Mouse (Mus musculus) erythroblast, embryonic 14.5 days (primary cell): ENCODE data around the gene Cacna1c. TPM values are rescaled to one million over a fixed set of nuclear protein-coding genes. Genes with fewer than 3 reads are reported as not detected.

Experiments used
- H3K27me3 ChIP-seq: 2 replicates; pipeline ENCODE4 v1.6.1; 2012; ENCODE audit warnings: inconsistent platforms; ENCODE audit not compliant: control insufficient read depth
- H3K36me3 ChIP-seq: 2 replicates; pipeline ENCODE4 v1.6.1; 2012; ENCODE audit warnings: mild to moderate bottlenecking, inconsistent platforms; ENCODE audit not compliant: control insufficient read depth
- H3K4me1 ChIP-seq: 2 replicates; pipeline ENCODE4 v1.6.1; 2012; ENCODE audit warnings: inconsistent platforms; ENCODE audit not compliant: control insufficient read depth
- H3K4me3 ChIP-seq: replicated peaks from 2 replicates; pipeline ENCODE3; 2012; ENCODE audit warnings: moderate library complexity, mild to moderate bottlenecking, inconsistent platforms
- H3K9me3 ChIP-seq: 2 replicates; pipeline ENCODE4 v1.6.1; 2012; ENCODE audit warnings: low read length, inconsistent platforms, mixed read lengths; ENCODE audit not compliant: control insufficient read depth
- GATA1 ChIP-seq: IDR thresholded peaks from 2 replicates; pipeline ENCODE4 v1.6.1; 2012; ENCODE audit warnings: low read length, inconsistent platforms, mixed read lengths
- TAL1 ChIP-seq: IDR thresholded peaks from 3 replicates; pipeline ENCODE4 v1.6.1; 2012; ENCODE audit warnings: low read length, inconsistent platforms, mixed read lengths
- polyA plus RNA-seq: library from polyadenylated mRNA; stranded (reverse); fragments of >175 nt; gene quantifications from 2 replicates; pipeline ENCODE4 v1.2.3, GENCODE M21; 2012

The Cacna1c gene
- polyA plus RNA-seq, 1 experiment: 0.14 TPM

DNA sequence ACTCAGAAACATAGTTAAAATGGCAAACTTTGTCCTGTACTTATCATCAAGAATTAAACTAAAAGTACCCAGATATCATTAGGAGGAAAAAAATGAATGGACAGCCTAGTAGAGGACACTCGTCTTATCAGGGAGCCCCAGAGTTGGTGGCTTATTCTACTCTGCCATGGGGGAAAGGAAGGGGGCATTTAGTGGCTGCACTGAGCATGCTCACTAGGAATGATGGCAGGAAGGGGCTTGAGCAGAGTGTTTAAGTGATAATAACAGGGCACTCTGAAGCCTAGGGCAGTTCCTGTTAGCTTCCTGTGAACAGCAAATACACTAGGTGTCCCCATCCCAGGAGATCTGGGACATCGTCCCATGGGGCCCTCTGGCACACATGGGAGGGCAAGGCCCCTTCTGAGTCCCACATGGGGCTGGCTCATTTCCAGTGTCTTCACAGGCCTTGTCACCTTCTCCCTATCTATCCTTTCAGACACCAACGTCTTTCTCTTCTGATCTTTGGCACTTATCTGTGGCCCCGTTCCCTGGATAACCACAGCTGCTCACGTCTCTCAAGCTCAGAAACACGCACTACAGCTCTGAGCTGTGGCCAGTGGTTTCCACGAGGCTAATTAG, 437.8 kb downstream of the Cacna1c start:
- H3K4me1 ChIP-seq: peaks cover 70% of the 10 kb centered on the region
- H3K4me3 ChIP-seq: peak overlapping the region; percentile 48
- no peaks in the 10 kb centered on the region for H3K9me3 ChIP-seq
- no peak for TF ChIP-seq TAL1
- no peak; the same call in 1 of the 2 replicates for TF ChIP-seq GATA1
- H3K27me3 ChIP-seq: no peaks in the 10 kb centered on the region
- peaks cover 3% of the 10 kb centered on the region; the same call in 1 of the 2 replicates for H3K36me3 ChIP-seq

DNA sequence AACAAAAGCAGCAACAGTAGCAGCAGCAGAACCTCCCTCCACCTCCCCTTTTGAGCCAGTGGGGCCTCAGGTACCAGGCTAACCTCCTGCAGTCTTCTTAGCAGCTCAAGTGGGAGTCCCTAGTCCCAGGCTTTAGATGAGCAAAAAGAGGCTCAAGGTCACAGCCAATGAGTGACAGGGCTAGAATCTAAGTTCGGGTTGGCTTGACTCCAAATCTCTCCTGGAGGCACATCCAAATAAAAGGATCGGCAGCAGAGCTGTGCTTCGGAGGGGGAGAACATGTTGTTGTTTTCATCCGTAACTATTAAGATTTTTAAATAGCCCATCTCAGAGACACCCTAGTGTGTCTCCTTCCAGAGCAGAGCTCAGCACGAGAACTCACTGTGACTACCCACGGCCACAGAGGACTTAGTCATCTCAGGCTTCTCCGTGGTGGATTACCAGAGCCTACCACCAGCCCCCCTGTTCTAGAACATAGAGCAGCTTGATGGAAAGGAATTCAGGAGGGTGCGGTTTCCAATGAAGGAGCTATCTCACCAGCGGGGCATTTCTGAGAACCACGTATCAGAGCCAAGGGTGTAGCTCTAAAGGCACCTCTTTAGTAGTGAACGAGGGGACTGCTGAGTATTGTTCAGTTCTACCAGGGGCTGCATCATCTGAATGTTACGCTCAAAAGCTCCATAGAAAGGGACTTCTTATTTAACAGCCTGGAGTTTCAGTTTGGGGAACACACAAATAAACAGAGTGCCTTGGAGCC, 438.5 kb downstream of the Cacna1c start:
- Histone ChIP-seq H3K9me3 (no peaks in the 10 kb centered on the region), H3K36me3 (peaks cover 3% of the 10 kb centered on the region; the same call in 1 of the 2 replicates), H3K27me3 (no peaks in the 10 kb centered on the region), H3K4me1 (peaks cover 76% of the 10 kb centered on the region), H3K4me3 (peak overlapping the region; percentile 48)
- no peak for TF ChIP-seq TAL1
- TF ChIP-seq GATA1: no peak

DNA sequence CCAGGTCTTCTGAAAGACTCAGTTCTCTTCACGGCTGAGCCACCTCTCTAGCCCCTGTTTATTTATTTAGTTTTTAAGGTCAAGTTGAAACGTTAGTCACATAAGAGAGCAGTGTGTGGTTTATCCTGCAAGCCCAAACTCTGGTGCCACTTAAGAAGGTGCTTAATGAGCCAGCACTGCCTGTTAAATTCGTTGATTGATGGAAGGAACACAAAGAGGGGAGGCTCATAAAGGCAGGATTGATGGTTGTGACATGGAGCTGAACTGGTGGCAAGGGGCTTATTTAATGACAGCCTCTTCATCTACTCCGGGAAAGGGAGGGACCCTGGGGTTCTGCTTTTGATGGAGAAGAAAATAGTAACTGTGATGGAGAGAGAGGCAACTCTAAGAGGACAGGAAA, 439.7 kb downstream of the Cacna1c start:
- H3K9me3 ChIP-seq: no peaks in the 10 kb centered on the region
- H3K4me1 ChIP-seq: peaks cover 81% of the 10 kb centered on the region
- peaks cover 3% of the 10 kb centered on the region for H3K36me3 ChIP-seq
- no peak for TF ChIP-seq GATA1
- no peak for TF ChIP-seq TAL1
- H3K4me3 ChIP-seq: peak overlapping the region; percentile 48
- H3K27me3 ChIP-seq: no peaks in the 10 kb centered on the region

GRCm38 (mm10) chr6:118755768-118756167, 440.4 kb downstream of the Cacna1c start:
- H3K27me3 ChIP-seq: no peaks in the 10 kb centered on the region
- H3K9me3 ChIP-seq: no peaks in the 10 kb centered on the region
- TF ChIP-seq GATA1: no peak
- no peak for TF ChIP-seq TAL1
- H3K36me3 ChIP-seq: peaks cover 8% of the 10 kb centered on the region
- H3K4me1 ChIP-seq: peaks cover 84% of the 10 kb centered on the region
- no peak overlapping the region for H3K4me3 ChIP-seq

- no peaks in the 10 kb centered on the region for H3K27me3 ChIP-seq
- H3K36me3 ChIP-seq: peaks cover 12% of the 10 kb centered on the region
- TF ChIP-seq TAL1 (no peak), GATA1 (no peak)
- H3K4me1 ChIP-seq: peaks cover 84% of the 10 kb centered on the region
- no peak overlapping the region for H3K4me3 ChIP-seq
- H3K9me3 ChIP-seq: no peaks in the 10 kb centered on the region
Measured at GRCm38 (mm10) chr6:118754439-118754838, 441.8 kb downstream of the Cacna1c start.

DNA sequence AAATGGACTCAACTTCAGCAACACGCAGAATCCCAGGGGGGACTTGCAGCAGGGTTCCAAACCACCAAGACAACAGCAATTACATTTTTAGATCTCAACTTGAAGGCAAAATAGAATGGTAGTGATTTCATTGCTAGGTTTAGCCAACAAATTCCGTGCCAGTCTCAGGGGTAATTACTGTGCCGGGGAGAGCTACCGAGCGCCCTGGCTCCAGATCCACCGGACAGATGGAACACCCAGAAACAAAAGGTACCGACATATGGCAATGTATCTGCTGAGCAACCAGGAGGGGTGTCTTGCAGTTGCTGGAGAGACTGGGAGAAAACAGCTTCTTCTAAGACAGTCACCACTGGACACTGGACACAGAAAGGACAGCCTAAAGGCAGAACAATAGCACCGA, 442.4 kb downstream of the Cacna1c start:
- TF ChIP-seq GATA1 (no peak), TAL1 (no peak)
- Histone ChIP-seq H3K4me1 (peaks cover 85% of the 10 kb centered on the region), H3K4me3 (no peak overlapping the region), H3K9me3 (no peaks in the 10 kb centered on the region), H3K36me3 (peaks cover 12% of the 10 kb centered on the region), H3K27me3 (no peaks in the 10 kb centered on the region)

DNA sequence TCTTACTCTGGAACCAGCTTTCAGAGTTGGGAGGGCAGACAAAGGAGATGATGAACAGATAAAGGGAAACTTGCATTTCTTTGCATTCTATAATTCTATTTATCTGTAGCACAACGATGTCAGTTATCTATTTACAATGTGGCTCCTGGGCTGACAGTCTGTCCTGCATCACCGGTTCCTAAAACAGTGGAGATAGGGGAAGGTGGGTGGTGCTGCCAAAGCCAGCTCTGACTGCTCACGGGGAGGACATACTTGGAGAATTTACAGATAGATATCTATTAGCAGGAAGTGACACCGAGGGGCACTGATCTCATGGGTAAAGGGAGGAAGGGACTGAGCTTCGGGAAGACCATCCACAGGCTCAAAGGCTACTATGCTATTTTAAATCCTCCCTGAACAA, 443.2 kb downstream of the Cacna1c start:
- TF ChIP-seq TAL1 (no peak), GATA1 (no peak)
- peaks cover 12% of the 10 kb centered on the region for H3K36me3 ChIP-seq
- no peak overlapping the region for H3K4me3 ChIP-seq
- H3K27me3 ChIP-seq: no peaks in the 10 kb centered on the region
- H3K9me3 ChIP-seq: no peaks in the 10 kb centered on the region
- peaks cover 80% of the 10 kb centered on the region for H3K4me1 ChIP-seq

DNA sequence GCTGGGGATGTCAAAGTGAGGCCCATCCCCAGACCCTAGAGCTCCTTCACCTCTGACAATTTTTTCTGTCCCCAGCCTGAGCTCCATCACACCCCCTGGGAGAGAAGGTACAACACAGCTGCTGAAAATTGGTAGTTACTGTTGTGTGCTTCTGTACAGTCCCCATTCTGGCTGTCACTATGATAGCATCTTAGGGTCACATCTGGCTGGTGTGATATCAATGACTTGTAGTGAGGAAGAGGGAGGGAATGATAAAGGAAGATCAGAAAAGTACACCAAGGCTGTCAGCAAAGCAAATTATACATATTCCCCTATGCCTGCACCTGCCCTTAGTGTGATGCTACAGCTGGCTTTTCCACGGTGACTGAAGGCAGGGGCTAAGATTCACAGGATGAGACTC, 446.9 kb downstream of the Cacna1c start:
- H3K27me3 ChIP-seq: no peaks in the 10 kb centered on the region
- H3K4me3 ChIP-seq: no peak overlapping the region
- no peaks in the 10 kb centered on the region for H3K9me3 ChIP-seq
- TF ChIP-seq TAL1: no peak
- no peak for TF ChIP-seq GATA1
- peaks cover 9% of the 10 kb centered on the region for H3K36me3 ChIP-seq
- H3K4me1 ChIP-seq: peaks cover 72% of the 10 kb centered on the region

- no peaks in the 10 kb centered on the region for H3K36me3 ChIP-seq
- no peaks in the 10 kb centered on the region for H3K9me3 ChIP-seq
- TF ChIP-seq TAL1 (no peak), GATA1 (no peak)
- no peak overlapping the region for H3K4me3 ChIP-seq
- H3K27me3 ChIP-seq: no peaks in the 10 kb centered on the region
- peaks cover 28% of the 10 kb centered on the region for H3K4me1 ChIP-seq
Measured at GRCm38 (mm10) chr6:118742701-118743100, 453.5 kb downstream of the Cacna1c start.

- peaks cover 27% of the 10 kb centered on the region for H3K4me1 ChIP-seq
- H3K27me3 ChIP-seq: no peaks in the 10 kb centered on the region
- H3K9me3 ChIP-seq: no peaks in the 10 kb centered on the region
- no peak overlapping the region for H3K4me3 ChIP-seq
- H3K36me3 ChIP-seq: no peaks in the 10 kb centered on the region
- TF ChIP-seq TAL1: no peak
- no peak for TF ChIP-seq GATA1
Measured at GRCm38 (mm10) chr6:118741841-118742240, 454.4 kb downstream of the Cacna1c start.
